Mouse (Mus musculus) hematopoietic stem cell, adult 5-6 weeks (primary cell): Measurements from ENCODE around the gene Knstrn. TPM values are rescaled to one million over a fixed set of nuclear protein-coding genes. Genes with fewer than 3 reads are reported as not detected.

Source experiments
- total RNA-seq: library from RNA; stranded (forward); fragments of 172-1452, 232-1000 nt; gene quantifications from 2 replicates; pipeline ENCODE4 v1.2.3, GENCODE M21; 2017

Gene Knstrn
- total RNA-seq, 1 experiment from 2014 or later, result 151 TPM

Other genes with a start within 250 kb of the Knstrn start
- 85.6 and 101 TPM in 2 replicates for gene Bub1b, start 215.8 kb upstream of the Knstrn start, total RNA-seq
- 0.94 TPM in 1 of 2 replicates, not detected in the other for gene Pak6, start 150.7 kb upstream of the Knstrn start, total RNA-seq
- gene Ankrd63, start 110.0 kb upstream of the Knstrn start, total RNA-seq, result 1.9 and 2.3 TPM in 2 replicates
- gene Plcb2, start 85.6 kb upstream of the Knstrn start, total RNA-seq, result 67.8 and 118 TPM in 2 replicates
- 17.7 and 23.0 TPM in 2 replicates for gene Inafm2, start 68.2 kb upstream of the Knstrn start, total RNA-seq
- gene Ccdc9b, start 51.3 kb upstream of the Knstrn start, total RNA-seq, result 2.1 and 2.8 TPM in 2 replicates
- gene Phgr1, start 41.2 kb upstream of the Knstrn start, total RNA-seq, result not detected in 2 replicates
- gene Disp2, start 34.3 kb upstream of the Knstrn start, total RNA-seq, result not detected in 2 replicates
- gene Ivd, start 48.0 kb downstream of the Knstrn start, total RNA-seq, result 30.4 and 35.1 TPM in 2 replicates
- 6.4 and 6.9 TPM in 2 replicates for gene Bahd1, start 86.4 kb downstream of the Knstrn start, total RNA-seq
- gene Chst14, start 112.5 kb downstream of the Knstrn start, total RNA-seq, result 4.0 and 4.5 TPM in 2 replicates
- gene Ccdc32, start 215.4 kb downstream of the Knstrn start, total RNA-seq, result 8.0 and 16.3 TPM in 2 replicates
- 18.7 and 22.1 TPM in 2 replicates for gene Rpusd2, start 220.8 kb downstream of the Knstrn start, total RNA-seq
- gene Knl1, start 233.1 kb downstream of the Knstrn start, total RNA-seq, result 52.0 and 56.7 TPM in 2 replicates